9 mouse cellular contexts compared by ENCODE assay signal in the genomic region with DNA sequence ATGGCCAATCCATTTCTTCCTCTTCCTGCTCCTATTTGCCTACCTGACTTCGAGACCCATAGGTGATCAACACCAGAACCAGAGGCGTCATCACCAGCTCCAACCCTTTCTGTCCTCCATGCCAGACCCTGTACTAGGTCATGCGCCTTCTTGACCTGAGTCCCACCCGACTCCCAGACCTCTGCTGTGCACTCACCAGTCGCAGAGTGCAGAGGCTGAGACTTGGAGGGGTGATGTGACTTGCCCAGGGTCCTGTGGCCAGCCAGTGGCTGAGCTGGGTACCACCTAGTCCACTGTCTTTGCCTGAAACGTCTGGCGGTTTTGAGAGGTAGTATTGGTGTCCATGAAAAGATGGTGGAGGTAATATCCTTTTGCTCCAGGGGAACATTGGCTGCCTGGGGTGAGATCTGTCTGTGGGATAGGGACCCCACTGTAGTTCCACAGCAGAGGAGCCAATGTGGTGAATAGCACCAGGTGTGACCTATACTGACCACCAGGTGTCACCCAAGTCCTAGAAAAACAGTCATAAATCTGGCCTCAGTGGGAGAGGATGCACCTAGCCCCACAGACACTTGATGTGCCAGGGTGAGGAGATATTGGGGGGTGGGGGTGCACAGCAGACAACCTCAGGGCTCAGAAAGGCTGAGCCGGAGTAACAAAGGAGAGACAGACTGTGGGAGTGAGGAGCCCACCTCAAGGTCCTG. TPM values are rescaled to one million over a fixed set of nuclear protein-coding genes. Genes with fewer than 3 reads are reported as not detected.
DNase-seq lines count a peak whose midpoint lies in the region; ATAC-seq and TF ChIP-seq lines count a peak whose summit lies in the region.
"Had no signal": no experiment of that assay in that cellular context is flagged by ENCODE, and none has a peak within 500 bp of the region (broad histone marks: within the 10 kb centered on the region; RNA-seq: fewer than 3 reads in every experiment).

No protein-coding gene starts in this region.

- peak; percentile 68; the same call in 1 of the 2 replicates for TF ChIP-seq CTCF in brain, embryonic 14.5 days (IDR thresholded peaks at IDR 0.05; ENCODE audit: borderline replicate concordance, extremely low read depth, insufficient read depth, insufficient read length)
- TF ChIP-seq CTCF in small intestine, adult 2 months (IDR thresholded peaks at IDR 0.05; ENCODE audit: extremely low read depth, insufficient read length, insufficient replicate concordance, low read depth, low read length): peak; percentile 57; the same call in 1 of the 2 replicates

- H3K36me3 ChIP-seq in forebrain, embryonic 14.5 days (ENCODE audit: control insufficient read depth, insufficient read depth, low read length): no peaks in the 10 kb centered on the region
- H3K36me3 ChIP-seq in kidney, embryonic 14.5 days (ENCODE audit: control insufficient read depth, insufficient read depth, low read length): no peaks in the 10 kb centered on the region
- H3K36me3 ChIP-seq in small intestine, adult 2 months (ENCODE audit: control insufficient read depth, insufficient read depth, low read length): no peaks in the 10 kb centered on the region

- no peak overlapping the region for H3K4me2 ChIP-seq in forebrain, embryonic 14.5 days (ENCODE audit: low read length)
- no peak overlapping the region for H3K4me2 ChIP-seq in kidney, embryonic 14.5 days (replicated peaks; ENCODE audit: low read depth, low read length)

- DNase-seq in right cerebral cortex, adult 18-20 months: peak; percentile 69
- no peak for DNase-seq in right cerebral cortex, postnatal 25 days
- peak; percentile 68 for DNase-seq in brain, embryonic 14.5 days (ENCODE audit: low read depth)
- DNase-seq in forebrain, embryonic 14.5 days (ENCODE audit: low spot score): peak; percentile 73

- WGBS in forebrain, embryonic 14.5 days: 57% methylated on average over 8 of the region's 8 CpGs
- 56% methylated on average over 8 of the region's 8 CpGs for WGBS in kidney, embryonic 14.5 days
- whole genome bisulfite sequencing in small intestine, adult 2 months: 40% methylated on average over 8 of the region's 8 CpGs

- H3K27ac ChIP-seq in forebrain, embryonic 14.5 days (ENCODE audit: low read depth, low read length): no peak overlapping the region
- H3K27ac ChIP-seq in kidney, embryonic 14.5 days (ENCODE audit: low read depth, low read length): no peak overlapping the region
- 0 out of 2 replicates have a peak overlapping the region, but pooled peaks have one; percentile 13 for H3K27ac ChIP-seq in small intestine, adult 2 months (ENCODE audit: insufficient read depth, low read depth, low read length)
- H3K27ac ChIP-seq: macrophage had no signal

- no peak overlapping the region for H3K9ac ChIP-seq in forebrain, embryonic 14.5 days (ENCODE audit: low read length)
- no peak overlapping the region for H3K9ac ChIP-seq in kidney, embryonic 14.5 days (ENCODE audit: low read depth, low read length)

- TF ChIP-seq POLR2A in brain, embryonic 14.5 days (IDR thresholded peaks at IDR 0.05; ENCODE audit: borderline replicate concordance, extremely low read depth, insufficient read depth, insufficient read length, poor library complexity, severe bottlenecking): no peak
- TF ChIP-seq POLR2A in small intestine, adult 2 months (IDR thresholded peaks at IDR 0.05; ENCODE audit: low read depth, low read length): no peak

- peak; percentile 50; the same call in 1 of the 2 replicates for ATAC-seq in forebrain, embryonic 14.5 days
- peak; percentile 44; the same call in 1 of the 2 replicates for ATAC-seq in kidney, embryonic 14.5 days (ENCODE audit: low FRiP score, low TSS enrichment)
- ATAC-seq in megakaryocyte progenitor cell, adult 5-6 weeks (replicated peaks; ENCODE audit: poor library complexity): peak; percentile 61; the same call in 1 of the 2 replicates

- H3K9me3 ChIP-seq in forebrain, embryonic 14.5 days (replicated peaks; ENCODE audit: control insufficient read depth, low read length): no peaks in the 10 kb centered on the region
- no peaks in the 10 kb centered on the region for H3K9me3 ChIP-seq in kidney, embryonic 14.5 days (ENCODE audit: control insufficient read depth, low read length)

- H3K4me1 ChIP-seq in forebrain, embryonic 14.5 days (ENCODE audit: control insufficient read depth, insufficient read depth, low read length): no peaks in the 10 kb centered on the region
- peaks cover 6% of the 10 kb centered on the region; the same call in 1 of the 2 replicates for H3K4me1 ChIP-seq in kidney, embryonic 14.5 days (ENCODE audit: control insufficient read depth, insufficient read depth, low read length)
- peaks cover 7% of the 10 kb centered on the region for H3K4me1 ChIP-seq in small intestine, adult 2 months (ENCODE audit: control insufficient read depth, insufficient read depth, insufficient read length, low read length)

- no peaks in the 10 kb centered on the region for H3K27me3 ChIP-seq in forebrain, embryonic 14.5 days (replicated peaks; ENCODE audit: control insufficient read depth, insufficient read depth, low read length)
- H3K27me3 ChIP-seq in kidney, embryonic 14.5 days (ENCODE audit: control insufficient read depth, insufficient read depth, low read length): no peaks in the 10 kb centered on the region
- H3K27me3 ChIP-seq in small intestine, adult 2 months (ENCODE audit: control insufficient read depth, insufficient read depth, low read length): no peaks in the 10 kb centered on the region

- no peak overlapping the region for H3K4me3 ChIP-seq in forebrain, embryonic 14.5 days (ENCODE audit: low read depth, low read length)
- no peak overlapping the region for H3K4me3 ChIP-seq in kidney, embryonic 14.5 days (ENCODE audit: low read length)
- H3K4me3 ChIP-seq in small intestine, adult 2 months (ENCODE audit: low read depth, low read length): no peak overlapping the region
- H3K4me3 ChIP-seq: erythroblast, embryonic 14.5 days had no signal

RNA-seq across cellular contexts. Expression of a gene that starts 8.9 kb away (rescaled TPM):
- 0.16 and 1.2 TPM in 2 replicates for polyA plus RNA-seq in brain, embryonic 14.5 days (2012; rRNA removed)
- 0.09 TPM in 1 of 2 replicates, not detected in the other for polyA plus RNA-seq in forebrain, embryonic 14.5 days (2014; fragmentation: Nextera tagmentation; extraction: Ambion mirVana)
- polyA plus RNA-seq in kidney, embryonic 14.5 days (2014; fragmentation: Nextera tagmentation; extraction: Ambion mirVana): not detected in 2 replicates
- total RNA-seq in megakaryocyte progenitor cell, adult 5-6 weeks (2015): not detected in 2 replicates
- total RNA-seq in megakaryocyte progenitor cell, adult 5-6 weeks (2017): not detected in 2 replicates
- 4.4 and 14.5 TPM in 2 replicates for polyA plus RNA-seq in small intestine, adult 2 months (2012; rRNA removed)
- polyA plus RNA-seq: erythroblast, embryonic 14.5 days; macrophage had no signal

RNA-seq across cellular contexts. Expression of a gene that starts 11.6 kb away (rescaled TPM):
- polyA plus RNA-seq in brain, embryonic 14.5 days (2012; rRNA removed): 3.8 and 5.3 TPM in 2 replicates
- polyA plus RNA-seq in forebrain, embryonic 14.5 days (2014; fragmentation: Nextera tagmentation; extraction: Ambion mirVana): 3.3 and 3.4 TPM in 2 replicates
- polyA plus RNA-seq in kidney, embryonic 14.5 days (2014; fragmentation: Nextera tagmentation; extraction: Ambion mirVana): 1.3 and 2.0 TPM in 2 replicates
- not detected in 2 replicates for total RNA-seq in megakaryocyte progenitor cell, adult 5-6 weeks (2015)
- total RNA-seq in megakaryocyte progenitor cell, adult 5-6 weeks (2017): not detected in 2 replicates
- polyA plus RNA-seq in small intestine, adult 2 months (2012; rRNA removed): 0.96 and 1.2 TPM in 2 replicates
- polyA plus RNA-seq: erythroblast, embryonic 14.5 days; macrophage had no signal

RNA-seq across cellular contexts. Expression of a gene that starts 23.9 kb away (rescaled TPM):
- 0.24 and 0.63 TPM in 2 replicates for polyA plus RNA-seq in brain, embryonic 14.5 days (2012; rRNA removed)
- 0.28 and 0.41 TPM in 2 replicates for polyA plus RNA-seq in forebrain, embryonic 14.5 days (2014; fragmentation: Nextera tagmentation; extraction: Ambion mirVana)
- polyA plus RNA-seq in kidney, embryonic 14.5 days (2014; fragmentation: Nextera tagmentation; extraction: Ambion mirVana): 0.46 and 0.81 TPM in 2 replicates
- total RNA-seq in megakaryocyte progenitor cell, adult 5-6 weeks (2015): not detected in 2 replicates
- total RNA-seq in megakaryocyte progenitor cell, adult 5-6 weeks (2017): not detected in 2 replicates
- 0.13 and 0.24 TPM in 2 replicates for polyA plus RNA-seq in small intestine, adult 2 months (2012; rRNA removed)
- polyA plus RNA-seq: erythroblast, embryonic 14.5 days; macrophage had no signal

RNA-seq across cellular contexts. Expression of a gene that starts 27.0 kb away (rescaled TPM):
- 0.13 and 0.14 TPM in 2 replicates for polyA plus RNA-seq in brain, embryonic 14.5 days (2012; rRNA removed)
- polyA plus RNA-seq in forebrain, embryonic 14.5 days (2014; fragmentation: Nextera tagmentation; extraction: Ambion mirVana): 0.17 and 0.24 TPM in 2 replicates
- polyA plus RNA-seq in kidney, embryonic 14.5 days (2014; fragmentation: Nextera tagmentation; extraction: Ambion mirVana): not detected in 2 replicates
- not detected in 2 replicates for total RNA-seq in megakaryocyte progenitor cell, adult 5-6 weeks (2015)
- total RNA-seq in megakaryocyte progenitor cell, adult 5-6 weeks (2017): not detected in 2 replicates
- 6.5 and 7.8 TPM in 2 replicates for polyA plus RNA-seq in small intestine, adult 2 months (2012; rRNA removed)
- polyA plus RNA-seq: erythroblast, embryonic 14.5 days; macrophage had no signal
